Mouse (Mus musculus) testis, adult 2 months (tissue): ENCODE results near the gene Rbfox3.

ENCODE experiments used
- CTCF ChIP-seq: fragments of 200-500 bp; IDR thresholded peaks from 2 replicates; pipeline ENCODE4 v1.5.1; 2012; ENCODE audit warnings: low read depth, mild to moderate bottlenecking, inconsistent platforms, low read length, moderate library complexity; ENCODE audit not compliant: control insufficient read depth, insufficient read depth, insufficient replicate concordance
- POLR2A ChIP-seq: fragments of 200-500 bp; IDR thresholded peaks from 2 replicates; pipeline ENCODE4 v1.6.1; 2012; ENCODE audit warnings: low read depth, mild to moderate bottlenecking, inconsistent platforms, low read length, moderate library complexity; ENCODE audit not compliant: control insufficient read depth

DNA sequence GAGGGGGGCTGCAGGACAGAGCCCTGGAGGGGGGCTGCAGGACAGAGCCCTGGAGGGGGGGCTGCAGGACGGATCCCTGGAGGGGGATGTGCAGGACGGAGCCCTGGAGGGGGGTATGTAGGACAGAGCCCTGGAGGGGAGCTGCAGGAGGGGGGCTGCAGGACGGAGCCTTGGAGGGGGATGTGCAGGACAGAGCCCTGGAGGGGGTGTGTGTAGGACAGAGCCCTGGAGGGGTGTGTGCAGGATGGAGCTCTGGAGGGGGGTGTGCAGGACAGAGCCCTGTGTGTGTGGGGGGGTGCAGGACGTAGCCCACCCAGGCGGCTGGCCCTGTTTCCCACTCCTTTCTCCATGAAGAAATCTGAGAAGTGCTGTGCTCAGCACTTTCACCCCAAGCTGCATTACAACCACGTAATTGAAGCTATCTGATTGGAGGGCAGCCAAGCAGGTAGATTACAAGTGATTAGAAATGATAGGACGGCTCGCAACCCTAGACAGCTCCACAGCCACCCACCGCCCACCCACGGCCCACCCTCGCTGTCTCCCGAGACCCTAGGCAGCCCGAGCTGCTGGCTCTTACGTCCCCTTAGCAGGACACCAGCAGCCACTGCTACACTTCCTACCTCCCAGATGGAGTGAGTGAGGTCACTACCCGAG lies 399.0 kb downstream of the Rbfox3 start:
- no peak for TF ChIP-seq CTCF
- TF ChIP-seq POLR2A: no peak
